Mouse (Mus musculus): ENCODE measurements around the gene Prdm16. TPM values are rescaled to one million over a fixed set of nuclear protein-coding genes. Genes with fewer than 3 reads are reported as not detected.

Gene Prdm16
- polyA plus RNA-seq, 1 experiment from 2014 or later = 115 TPM

- H3K4me1 ChIP-seq (replicated peaks) = peaks cover 54% of the 10 kb centered on the region
- 7% methylated on average over 13 of the region's 13 CpGs for WGBS
- peaks cover 45% of the 10 kb centered on the region for H3K27me3 ChIP-seq
- peak overlapping the region; percentile 100 for H3K27ac ChIP-seq
- peak overlapping the region; percentile 100 for H3K9ac ChIP-seq (replicated peaks)
- H3K4me3 ChIP-seq (replicated peaks) = peak overlapping the region; percentile 93
- ATAC-seq (ENCODE audit: insufficient number of reproducible peaks, insufficient read depth, low FRiP score, low TSS enrichment, low read depth) = no peak
- no peaks in the 10 kb centered on the region for H3K9me3 ChIP-seq
- H3K36me3 ChIP-seq = no peaks in the 10 kb centered on the region; the same call in 1 of the 2 replicates
- H3K4me2 ChIP-seq = peak overlapping the region; percentile 82
Measured at GRCm38 (mm10) chr4:154639591-154640442, 3.1 kb upstream of the Prdm16 start.

GRCm38 (mm10) chr4:154639126-154639525 is 2.5 kb upstream of the Prdm16 start:
- Histone ChIP-seq H3K27me3 (peaks cover 45% of the 10 kb centered on the region), H3K4me1 (replicated peaks) (peaks cover 61% of the 10 kb centered on the region), H3K9me3 (no peaks in the 10 kb centered on the region), H3K27ac (peak overlapping the region; percentile 100), H3K4me2 (peak overlapping the region; percentile 82), H3K36me3 (peaks cover 4% of the 10 kb centered on the region; the same call in 1 of the 2 replicates), H3K9ac (replicated peaks) (peak overlapping the region; percentile 100), H3K4me3 (replicated peaks) (peak overlapping the region; percentile 93)
- ATAC-seq (ENCODE audit: insufficient number of reproducible peaks, insufficient read depth, low FRiP score, low TSS enrichment, low read depth) = no peak
- 2% methylated on average over 7 of the region's 7 CpGs for WGBS

- peaks cover 60% of the 10 kb centered on the region for H3K4me1 ChIP-seq (replicated peaks)
- peaks cover 40% of the 10 kb centered on the region for H3K27me3 ChIP-seq
- WGBS = 5% methylated on average over 15 of the region's 15 CpGs
- no peaks in the 10 kb centered on the region for H3K9me3 ChIP-seq
- peak overlapping the region; percentile 100 for H3K27ac ChIP-seq
- H3K36me3 ChIP-seq = peaks cover 6% of the 10 kb centered on the region; the same call in 1 of the 2 replicates
- ATAC-seq (ENCODE audit: insufficient number of reproducible peaks, insufficient read depth, low FRiP score, low TSS enrichment, low read depth) = no peak
- peak overlapping the region; percentile 93 for H3K4me3 ChIP-seq (replicated peaks)
- H3K9ac ChIP-seq (replicated peaks) = peak overlapping the region; percentile 100
- peak overlapping the region; percentile 82 for H3K4me2 ChIP-seq
Measured at GRCm38 (mm10) chr4:154638320-154638886, 1.7 kb upstream of the Prdm16 start.

GRCm38 (mm10) chr4:154637468-154638319 is 1.0 kb upstream of the Prdm16 start:
- Histone ChIP-seq H3K27ac (peak overlapping the region; percentile 100), H3K27me3 (peaks cover 39% of the 10 kb centered on the region), H3K9me3 (no peaks in the 10 kb centered on the region), H3K36me3 (peaks cover 6% of the 10 kb centered on the region; the same call in 1 of the 2 replicates), H3K9ac (replicated peaks) (peak overlapping the region; percentile 100), H3K4me2 (peak overlapping the region; percentile 82), H3K4me3 (replicated peaks) (peak overlapping the region; percentile 93), H3K4me1 (replicated peaks) (peaks cover 60% of the 10 kb centered on the region)
- under 1% methylated on average over 60 of the region's 73 CpGs for WGBS
- no peak for ATAC-seq (ENCODE audit: insufficient number of reproducible peaks, insufficient read depth, low FRiP score, low TSS enrichment, low read depth)

GRCm38 (mm10) chr4:154636053-154636433 is 630 bp downstream of the Prdm16 start:
- peak overlapping the region; percentile 100 for H3K9ac ChIP-seq (replicated peaks)
- peaks cover 59% of the 10 kb centered on the region for H3K4me1 ChIP-seq (replicated peaks)
- peak; percentile 54 for ATAC-seq (ENCODE audit: insufficient number of reproducible peaks, insufficient read depth, low FRiP score, low TSS enrichment, low read depth)
- 0% methylated on average over 27 of the region's 30 CpGs for WGBS
- H3K27me3 ChIP-seq = peaks cover 32% of the 10 kb centered on the region; the same call in 1 of the 2 replicates
- peak overlapping the region; percentile 100 for H3K27ac ChIP-seq
- H3K36me3 ChIP-seq = peaks cover 10% of the 10 kb centered on the region; the same call in 1 of the 2 replicates
- no peaks in the 10 kb centered on the region for H3K9me3 ChIP-seq
- peak overlapping the region; percentile 93 for H3K4me3 ChIP-seq (replicated peaks)
- H3K4me2 ChIP-seq = peak overlapping the region; percentile 82

GRCm38 (mm10) chr4:154635241-154636052 is 1.2 kb downstream of the Prdm16 start:
- Histone ChIP-seq H3K27ac (peak overlapping the region; percentile 100), H3K36me3 (peaks cover 10% of the 10 kb centered on the region; the same call in 1 of the 2 replicates), H3K4me2 (peak overlapping the region; percentile 82), H3K27me3 (peaks cover 28% of the 10 kb centered on the region; the same call in 1 of the 2 replicates), H3K4me1 (replicated peaks) (peaks cover 59% of the 10 kb centered on the region), H3K9ac (replicated peaks) (peak overlapping the region; percentile 100), H3K9me3 (no peaks in the 10 kb centered on the region), H3K4me3 (replicated peaks) (peak overlapping the region; percentile 93)
- ATAC-seq (ENCODE audit: insufficient number of reproducible peaks, insufficient read depth, low FRiP score, low TSS enrichment, low read depth) = 0 out of 2 replicates have a peak, but pooled peaks have one; percentile 21
- under 1% methylated on average over 94 of the region's 94 CpGs for WGBS

- peak overlapping the region; percentile 93 for H3K4me3 ChIP-seq (replicated peaks)
- H3K27ac ChIP-seq = peak overlapping the region; percentile 100
- H3K27me3 ChIP-seq = peaks cover 20% of the 10 kb centered on the region; the same call in 1 of the 2 replicates
- ATAC-seq (ENCODE audit: insufficient number of reproducible peaks, insufficient read depth, low FRiP score, low TSS enrichment, low read depth) = no peak
- peak overlapping the region; percentile 82 for H3K4me2 ChIP-seq
- H3K4me1 ChIP-seq (replicated peaks) = peaks cover 59% of the 10 kb centered on the region
- no peaks in the 10 kb centered on the region for H3K9me3 ChIP-seq
- peaks cover 10% of the 10 kb centered on the region; the same call in 1 of the 2 replicates for H3K36me3 ChIP-seq
- 3% methylated on average over 44 of the region's 44 CpGs for WGBS
- H3K9ac ChIP-seq (replicated peaks) = peak overlapping the region; percentile 100
Measured at GRCm38 (mm10) chr4:154634470-154635240, 2.0 kb downstream of the Prdm16 start.

- H3K27ac ChIP-seq = peak overlapping the region; percentile 100
- H3K4me2 ChIP-seq = peak overlapping the region; percentile 82
- H3K4me1 ChIP-seq (replicated peaks) = peaks cover 59% of the 10 kb centered on the region
- H3K27me3 ChIP-seq = peaks cover 13% of the 10 kb centered on the region; the same call in 1 of the 2 replicates
- peak overlapping the region; percentile 93 for H3K4me3 ChIP-seq (replicated peaks)
- H3K36me3 ChIP-seq = peaks cover 10% of the 10 kb centered on the region; the same call in 1 of the 2 replicates
- no peak for ATAC-seq (ENCODE audit: insufficient number of reproducible peaks, insufficient read depth, low FRiP score, low TSS enrichment, low read depth)
- peak overlapping the region; percentile 100 for H3K9ac ChIP-seq (replicated peaks)
- H3K9me3 ChIP-seq = no peaks in the 10 kb centered on the region
- 14% methylated on average over 3 of the region's 3 CpGs for WGBS
Measured at GRCm38 (mm10) chr4:154634001-154634400, 2.7 kb downstream of the Prdm16 start.

GRCm38 (mm10) chr4:154632800-154633764 is 3.6 kb downstream of the Prdm16 start:
- no peak for ATAC-seq (ENCODE audit: insufficient number of reproducible peaks, insufficient read depth, low FRiP score, low TSS enrichment, low read depth)
- Histone ChIP-seq H3K9ac (replicated peaks) (peak overlapping the region; percentile 100), H3K27me3 (peaks cover 11% of the 10 kb centered on the region; the same call in 1 of the 2 replicates), H3K4me2 (peak overlapping the region; percentile 82), H3K36me3 (peaks cover 10% of the 10 kb centered on the region; the same call in 1 of the 2 replicates), H3K27ac (peak overlapping the region; percentile 100), H3K4me1 (replicated peaks) (peaks cover 66% of the 10 kb centered on the region), H3K9me3 (no peaks in the 10 kb centered on the region), H3K4me3 (replicated peaks) (peak overlapping the region; percentile 93)
- WGBS = 16% methylated on average over 14 of the region's 14 CpGs
